Mouse (Mus musculus) lung, embryonic 15.5 days (tissue): ENCODE measurements around the gene Toe1. TPM values are rescaled to one million over a fixed set of nuclear protein-coding genes. Genes with fewer than 3 reads are reported as not detected.

Source experiments
- polyA plus RNA-seq: library from polyadenylated mRNA; unstranded; fragments of >200 nt; fragmentation: Nextera tagmentation; extraction: Ambion mirVana; gene quantifications from 2 replicates; pipeline ENCODE4 v1.2.1, GENCODE M21; 2015

Toe1 gene
- polyA plus RNA-seq, 1 experiment from 2014 or later: 37.8 TPM

Other genes with a start within 250 kb of the Toe1 start
- gene Gpbp1l1, start 250.0 kb downstream of the Toe1 start, polyA plus RNA-seq: 28.9 and 33.0 TPM in 2 replicates
- 6.3 and 9.1 TPM in 2 replicates for gene Ccdc17, start 211.0 kb downstream of the Toe1 start, polyA plus RNA-seq
- 125 and 131 TPM in 2 replicates for gene Nasp, start 179.7 kb downstream of the Toe1 start, polyA plus RNA-seq
- gene Akr1a1, start 156.0 kb downstream of the Toe1 start, polyA plus RNA-seq: 820 and 831 TPM in 2 replicates
- gene Prdx1, start 122.1 kb downstream of the Toe1 start, polyA plus RNA-seq: 1,493 and 1,538 TPM in 2 replicates
- gene Mmachc, start 99.2 kb downstream of the Toe1 start, polyA plus RNA-seq: 24.7 and 24.9 TPM in 2 replicates
- gene Ccdc163, start 99.1 kb downstream of the Toe1 start, polyA plus RNA-seq: 31.7 and 33.8 TPM in 2 replicates
- 6.7 and 7.6 TPM in 2 replicates for gene Tesk2, start 86.7 kb downstream of the Toe1 start, polyA plus RNA-seq
- 17.2 and 18.6 TPM in 2 replicates for gene Mutyh, start 83 bp upstream of the Toe1 start, polyA plus RNA-seq
- 0.52 and 0.71 TPM in 2 replicates for gene Hpdl, start 14.1 kb upstream of the Toe1 start, polyA plus RNA-seq
- gene Zswim5, start 69.7 kb upstream of the Toe1 start, polyA plus RNA-seq: 0.56 and 0.58 TPM in 2 replicates
- 91.7 and 103 TPM in 2 replicates for gene Urod, start 186.8 kb upstream of the Toe1 start, polyA plus RNA-seq
- gene Hectd3, start 187.7 kb upstream of the Toe1 start, polyA plus RNA-seq: 8.8 and 10.1 TPM in 2 replicates
- 34.2 and 35.6 TPM in 2 replicates for gene Eif2b3, start 211.8 kb upstream of the Toe1 start, polyA plus RNA-seq